Mouse (Mus musculus) ovary, postnatal 14 days (tissue): ENCODE measurements around the gene Sf3b2.

Source experiments
- DNase-seq: peaks from one replicate; pipeline ENCODE4 v3.0.0; 2022; ENCODE audit warnings: low spot score

Sf3b2 gene

GRCm38 (mm10) chr19:5294972-5295735, at the start of gene Sf3b2:
Gene Sf3b2, minus strand, starts transcription at chr19:5295455.
- DNase-seq = peak; percentile 98

GRCm38 (mm10) chr19:5341360-5341759, 46.1 kb upstream of the Sf3b2 start:
- no peak for DNase-seq

GRCm38 (mm10) chr19:5337975-5338374, 42.7 kb upstream of the Sf3b2 start:
- DNase-seq = peak; percentile 73

DNA sequence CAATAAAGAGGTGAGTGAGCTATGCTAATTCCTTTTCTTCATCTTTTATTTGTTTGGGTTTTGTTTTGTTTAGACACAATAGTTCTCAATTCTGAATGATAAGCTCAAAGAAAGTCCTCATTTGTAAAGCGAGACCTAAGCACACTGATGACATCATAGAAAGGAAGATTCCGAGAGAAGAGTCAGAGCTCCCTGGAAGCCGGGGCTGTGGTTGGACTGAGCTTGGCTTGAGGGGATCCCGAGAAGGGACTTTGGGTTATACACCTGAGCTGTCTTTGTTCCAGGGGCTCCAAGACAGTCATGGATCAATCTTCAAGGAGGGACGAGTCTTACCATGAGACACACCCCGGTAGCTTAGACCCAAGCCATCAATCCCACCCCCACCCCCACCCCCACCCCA, 40.2 kb upstream of the Sf3b2 start, which contains the start of gene Catsper1:
TSS of gene Catsper1 (plus strand) at position 301 of the 400 bp plus-strand sequence.
- no peak for DNase-seq

DNA sequence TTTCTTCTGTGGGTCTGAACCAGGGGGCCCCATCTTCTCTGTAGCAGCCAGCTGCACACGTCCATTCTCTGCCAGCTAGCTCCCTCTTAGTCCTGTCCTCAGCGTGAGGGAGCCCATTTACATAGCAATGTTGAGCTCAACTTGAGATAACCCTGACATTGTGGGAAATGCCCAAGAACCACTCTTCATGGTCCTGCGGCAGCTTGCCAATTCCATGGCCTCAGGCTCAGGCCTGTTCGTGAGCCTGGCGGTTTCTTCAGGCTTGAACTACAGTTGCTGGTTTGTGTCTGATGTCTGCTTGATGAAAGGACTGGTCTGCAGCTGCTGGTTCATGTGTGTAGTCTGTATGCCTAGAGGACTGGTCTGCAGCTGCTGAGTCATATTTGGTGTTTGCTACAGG, 39.5 kb upstream of the Sf3b2 start:
- DNase-seq = no peak

GRCm38 (mm10) chr19:5327970-5328369, 32.7 kb upstream of the Sf3b2 start:
- DNase-seq = no peak

DNA sequence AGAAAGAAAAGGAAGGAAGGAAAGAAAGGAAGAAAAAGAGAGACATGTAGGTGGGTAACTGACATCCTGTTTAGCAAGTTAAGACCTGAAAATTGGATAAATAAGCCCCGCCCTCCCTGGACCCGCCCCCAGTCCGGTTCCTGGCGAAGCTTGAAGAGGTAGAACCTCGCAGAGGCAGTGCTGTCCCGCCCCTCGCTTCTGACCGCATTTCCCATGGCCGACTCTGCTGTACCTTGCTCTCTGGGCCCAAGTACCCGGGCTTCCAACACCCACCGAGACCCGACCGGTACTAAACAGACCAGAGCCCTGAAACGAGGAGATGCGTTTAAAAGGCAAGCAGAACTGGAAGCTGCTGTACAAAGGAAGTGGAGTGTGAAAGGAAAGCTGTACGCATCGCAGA, 28.5 kb upstream of the Sf3b2 start:
- DNase-seq = no peak

DNA sequence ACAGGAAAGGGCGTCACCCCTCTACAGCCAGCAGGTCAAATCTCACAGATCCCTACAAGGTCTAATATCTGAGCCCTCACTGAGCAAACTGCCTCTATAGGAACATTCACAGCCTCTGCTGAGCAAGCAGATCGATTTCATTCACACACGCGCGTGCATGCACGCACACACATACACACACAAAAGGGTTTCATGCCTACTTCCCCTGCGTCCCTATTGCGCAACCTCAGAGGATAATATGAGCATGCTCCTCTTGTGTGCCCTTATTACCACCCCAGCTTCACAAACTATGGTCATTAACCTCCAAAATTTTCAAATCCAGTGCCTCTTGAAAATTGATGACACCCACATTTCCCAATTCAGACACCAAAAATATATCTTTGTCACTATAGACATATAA, 17.9 kb upstream of the Sf3b2 start:
- DNase-seq = no peak

DNA sequence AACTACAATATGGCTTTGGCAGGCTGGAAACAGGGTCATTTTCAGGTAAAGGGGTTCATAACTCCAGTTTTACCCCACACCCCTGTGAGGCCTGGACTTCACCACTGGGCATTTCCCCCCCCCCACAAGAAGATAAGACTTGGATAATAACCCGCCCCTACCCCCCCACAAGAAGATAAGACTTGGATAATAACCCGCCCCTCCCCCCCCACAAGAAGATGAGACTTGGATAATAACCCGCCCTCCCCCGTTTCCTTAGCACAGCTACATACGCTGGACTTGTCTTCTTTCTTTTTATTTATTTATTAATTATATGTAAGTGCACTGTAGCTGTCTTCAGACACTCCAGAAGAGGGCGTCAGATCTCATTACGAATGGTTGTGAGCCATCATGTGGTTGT, 13.8 kb upstream of the Sf3b2 start:
- DNase-seq = no peak

GRCm38 (mm10) chr19:5306968-5307734, 11.9 kb upstream of the Sf3b2 start:
- no peak for DNase-seq

DNA sequence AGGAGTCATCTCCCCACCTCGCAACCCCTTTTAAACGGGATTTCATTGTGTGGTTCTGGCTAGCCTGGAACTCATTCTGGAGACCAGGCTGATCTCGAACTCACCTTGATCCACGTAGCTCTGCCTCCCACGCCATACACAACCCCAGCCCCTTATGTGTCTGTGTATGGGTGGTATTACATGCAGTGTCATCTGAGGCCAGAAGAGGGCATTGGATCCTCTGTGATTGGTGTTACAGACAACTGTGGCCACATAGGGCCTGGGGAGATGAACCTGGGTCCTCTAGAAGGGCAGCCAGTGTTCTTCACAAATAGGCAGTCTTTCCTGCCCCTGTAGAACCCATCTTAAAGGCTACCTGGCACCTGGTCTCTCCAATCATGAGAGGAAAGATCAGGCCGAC, 11.0 kb upstream of the Sf3b2 start:
- no peak for DNase-seq

DNA sequence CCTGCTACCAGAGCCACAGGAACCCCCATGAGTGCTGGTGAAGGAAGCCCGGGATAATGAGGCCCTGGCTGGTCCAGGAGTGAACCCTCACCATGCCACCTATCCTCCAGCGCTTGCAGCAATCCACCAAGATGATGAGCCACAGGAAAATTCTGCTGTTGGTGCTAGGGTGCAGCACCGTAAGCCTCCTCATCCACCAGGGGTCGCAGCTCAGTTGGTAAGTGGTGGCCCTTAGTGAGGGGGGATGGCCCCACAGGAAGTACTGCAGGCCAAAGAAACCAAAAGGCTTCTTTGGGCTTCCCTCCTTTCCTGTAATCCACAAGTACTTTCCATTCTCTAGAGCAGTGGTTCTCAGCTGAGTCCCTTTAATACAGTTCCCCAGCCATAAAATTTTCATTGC, 7.2 kb upstream of the Sf3b2 start:
- peak; percentile 29 for DNase-seq

GRCm38 (mm10) chr19:5300588-5300987, 5.3 kb upstream of the Sf3b2 start:
- no peak for DNase-seq

DNA sequence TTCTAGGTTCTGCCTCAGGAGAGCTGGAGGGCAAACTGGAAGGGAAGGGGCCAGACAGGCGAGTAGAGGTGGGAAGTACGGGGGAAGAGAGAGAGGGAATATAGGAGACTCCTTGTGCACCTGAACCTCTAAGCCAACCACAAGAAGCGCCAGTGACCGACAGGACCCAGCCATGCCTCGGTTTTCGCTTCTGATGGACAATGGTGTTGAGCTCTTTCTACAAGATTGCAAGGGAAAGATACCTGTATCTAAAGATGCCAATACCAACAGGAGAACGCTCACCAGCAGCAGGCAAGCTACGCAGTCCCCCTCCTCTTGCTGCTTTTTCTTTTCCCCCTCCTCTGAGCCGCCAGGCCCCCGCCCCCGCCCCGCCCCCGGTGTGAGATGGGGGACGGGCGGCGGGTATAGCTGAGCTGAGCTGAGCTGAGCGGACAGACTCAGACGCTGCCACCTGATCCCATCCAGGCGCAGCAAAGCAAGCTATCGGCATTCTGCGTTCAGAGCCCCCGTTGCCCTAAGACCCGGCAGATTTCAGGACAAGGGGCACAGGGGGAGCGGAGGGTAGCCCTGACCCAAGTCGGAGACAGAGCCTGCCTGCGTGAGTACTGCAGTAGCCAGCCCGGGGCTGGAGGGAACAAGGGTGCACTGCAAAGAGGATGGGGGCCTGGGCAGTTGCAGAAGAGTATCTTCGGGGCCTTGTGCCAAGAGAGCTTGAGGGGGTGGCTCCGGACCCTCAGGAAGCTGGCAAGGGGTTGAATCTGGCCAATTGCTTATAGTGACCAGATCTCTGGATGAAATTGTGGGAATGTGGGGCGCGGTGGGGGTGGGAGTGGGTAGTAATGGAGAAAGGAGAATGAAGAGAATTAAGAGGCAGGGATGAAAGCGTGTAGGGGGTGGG, 2.9 kb upstream of the Sf3b2 start, which contains the start of gene Gal3st3:
TSS of gene Gal3st3 (plus strand) at position 429 of the 898 bp plus-strand sequence.
- no peak for DNase-seq

- no peak for DNase-seq
Observed at GRCm38 (mm10) chr19:5296630-5297029, 1.4 kb upstream of the Sf3b2 start.

- DNase-seq = no peak
Observed at GRCm38 (mm10) chr19:5295736-5296075, 451 bp upstream of the Sf3b2 start.

GRCm38 (mm10) chr19:5278381-5278780, 16.9 kb downstream of the Sf3b2 start:
- DNase-seq = no peak

DNA sequence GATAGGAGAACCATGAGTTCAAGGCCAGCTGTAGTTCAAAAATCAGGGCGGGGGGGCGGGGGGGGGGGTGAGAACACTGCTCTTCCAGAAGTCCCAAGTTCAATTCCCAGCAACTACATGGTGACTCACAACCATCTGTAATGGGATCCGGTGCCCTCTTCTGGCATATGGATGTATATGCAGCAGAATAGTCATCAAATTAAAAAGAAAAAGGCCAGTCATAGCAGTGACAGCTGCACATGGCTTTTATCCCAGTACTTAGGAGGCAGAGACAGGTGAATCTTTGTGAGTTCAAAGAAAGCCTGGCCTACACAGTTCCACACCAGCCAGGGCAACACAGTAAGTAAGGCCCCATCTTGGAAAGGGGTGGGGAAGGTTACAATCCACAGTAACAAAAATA, 18.1 kb downstream of the Sf3b2 start:
- no peak for DNase-seq

GRCm38 (mm10) chr19:5276531-5276930, 18.7 kb downstream of the Sf3b2 start:
- DNase-seq = no peak

GRCm38 (mm10) chr19:5275736-5276135, 19.5 kb downstream of the Sf3b2 start:
- no peak for DNase-seq

GRCm38 (mm10) chr19:5274641-5275040, 20.6 kb downstream of the Sf3b2 start:
- DNase-seq = no peak

DNA sequence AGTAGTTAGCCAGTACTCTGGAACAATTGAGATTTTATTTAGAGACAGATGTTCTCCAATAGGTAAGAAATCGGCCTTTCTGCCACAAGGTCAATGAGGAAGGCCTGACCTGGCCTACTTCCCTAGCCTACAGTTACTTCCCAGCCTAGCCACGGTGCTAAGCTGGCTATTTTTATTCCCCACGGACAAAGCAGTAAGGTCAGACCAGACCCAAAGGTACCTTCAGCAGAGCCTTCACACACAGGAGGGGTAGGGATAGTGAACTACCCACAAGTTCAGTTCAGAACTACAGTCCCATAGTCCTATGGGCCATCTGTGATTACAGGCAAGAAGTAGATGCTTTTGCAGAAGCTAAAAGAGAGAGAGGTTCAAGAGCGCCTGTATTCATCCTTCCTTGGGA, 21.3 kb downstream of the Sf3b2 start:
- DNase-seq = no peak
